Mouse (Mus musculus): Measurements from ENCODE around the gene Esr1. TPM values are rescaled to one million over a fixed set of nuclear protein-coding genes. Genes with fewer than 3 reads are reported as not detected.
A peak's percentile ranks its signal among the peaks of the same experiment; 100 is the strongest.

Esr1 gene
- polyA plus RNA-seq (2012; rRNA removed): 0.79 and 0.90 TPM in 2 replicates
- polyA plus RNA-seq (2014; fragmentation: Nextera tagmentation; extraction: Ambion mirVana): 0.83 and 1.1 TPM in 2 replicates

DNA sequence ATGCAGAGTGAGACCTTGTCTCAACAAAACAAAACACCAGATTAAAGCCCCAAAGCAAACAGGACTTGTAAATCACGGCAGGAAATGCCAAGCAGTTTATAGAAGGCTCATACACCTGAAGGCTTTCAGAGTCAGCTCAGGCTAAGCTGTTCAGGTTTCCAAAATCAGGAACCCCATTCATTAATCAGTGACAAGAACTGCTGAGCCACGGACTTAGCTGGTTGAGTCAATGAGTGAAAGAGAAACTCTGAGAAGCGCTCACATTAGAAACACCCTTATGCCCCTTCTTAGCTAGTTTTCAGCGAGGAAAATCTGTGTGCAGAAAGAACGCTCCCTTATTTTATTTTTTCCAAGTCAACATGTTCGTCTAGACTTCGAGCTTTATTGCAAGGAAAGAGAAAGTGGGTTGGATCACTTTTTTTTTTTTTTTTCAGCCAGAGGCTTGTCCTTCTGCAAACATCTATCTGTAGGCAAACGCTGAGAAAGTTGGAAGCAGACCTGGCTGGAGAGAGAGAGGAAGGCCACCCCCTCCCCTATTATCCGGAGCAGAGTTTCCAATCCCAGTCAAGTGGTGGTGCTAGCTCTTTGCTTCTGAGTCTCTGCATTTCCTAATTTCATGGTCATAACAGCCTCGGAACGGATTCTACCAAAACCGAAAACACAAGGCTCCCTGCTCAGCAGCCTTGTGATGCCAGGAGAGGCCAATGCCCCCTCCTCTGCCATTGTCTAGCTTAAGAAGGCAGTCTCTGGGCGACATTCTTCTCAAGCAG, at the start of gene Esr1:
TSS of gene Esr1 (plus strand) at position 208 of the 770 bp plus-strand sequence.
- no peak for ATAC-seq (ENCODE audit: low FRiP score, low read depth)
- Histone ChIP-seq H3K27me3 (ENCODE audit: control insufficient read depth, insufficient read depth, low read length) (no peaks in the 10 kb centered on the region), H3K4me2 (replicated peaks; ENCODE audit: low read depth, low read length, severe bottlenecking) (peak within 1 kb of the TSS; percentile 58), H3K36me3 (ENCODE audit: control insufficient read depth, insufficient read depth, low read length) (no peaks in the 10 kb centered on the region), H3K4me3 (replicated peaks; ENCODE audit: low read length) (peak within 1 kb of the TSS; percentile 30), H3K4me1 (ENCODE audit: control insufficient read depth, insufficient read depth, low read length) (peaks cover 16% of the 10 kb centered on the region), H3K9ac (ENCODE audit: low read depth, low read length, severe bottlenecking) (peak within 1 kb of the TSS; percentile 45), H3K27ac (replicated peaks; ENCODE audit: low read depth, low read length) (0 out of 2 replicates have a peak within 1 kb of the TSS, but pooled peaks have one; percentile 38), H3K9me3 (ENCODE audit: control insufficient read depth, low read length) (no peaks in the 10 kb centered on the region)
- WGBS: 18% methylated on average over 13 of the region's 13 CpGs
- no peak for TF ChIP-seq POLR2A (IDR thresholded peaks at IDR 0.05; ENCODE audit: borderline replicate concordance, extremely low read depth, insufficient read depth, insufficient read length)
- peak; percentile 15 for DNase-seq (ENCODE audit: low spot score)

- Histone ChIP-seq H3K27ac (replicated peaks; ENCODE audit: low read depth, low read length) (no peak overlapping the region), H3K4me2 (replicated peaks; ENCODE audit: low read depth, low read length, severe bottlenecking) (no peak overlapping the region), H3K4me1 (ENCODE audit: control insufficient read depth, insufficient read depth, low read length) (no peaks in the 10 kb centered on the region), H3K4me3 (replicated peaks; ENCODE audit: low read length) (no peak overlapping the region), H3K9me3 (ENCODE audit: control insufficient read depth, low read length) (no peaks in the 10 kb centered on the region), H3K27me3 (ENCODE audit: control insufficient read depth, insufficient read depth, low read length) (no peaks in the 10 kb centered on the region), H3K9ac (ENCODE audit: low read depth, low read length, severe bottlenecking) (no peak overlapping the region), H3K36me3 (ENCODE audit: control insufficient read depth, insufficient read depth, low read length) (no peaks in the 10 kb centered on the region)
- no peak for ATAC-seq (ENCODE audit: low FRiP score, low read depth)
- WGBS: 86% methylated on average over 1 of the region's 1 CpGs
- DNase-seq (ENCODE audit: low spot score): no peak
- TF ChIP-seq POLR2A (IDR thresholded peaks at IDR 0.05; ENCODE audit: borderline replicate concordance, extremely low read depth, insufficient read depth, insufficient read length): no peak
Observed at GRCm38 (mm10) chr10:4565148-4565547, 46.2 kb upstream of the Esr1 start.

- whole genome bisulfite sequencing: 92% methylated on average over 4 of the region's 4 CpGs
- no peak overlapping the region for H3K4me2 ChIP-seq (replicated peaks; ENCODE audit: low read depth, low read length, severe bottlenecking)
- no peak for TF ChIP-seq POLR2A (IDR thresholded peaks at IDR 0.05; ENCODE audit: borderline replicate concordance, extremely low read depth, insufficient read depth, insufficient read length)
- DNase-seq (ENCODE audit: low spot score): no peak
- no peak overlapping the region for H3K9ac ChIP-seq (ENCODE audit: low read depth, low read length, severe bottlenecking)
- no peaks in the 10 kb centered on the region for H3K9me3 ChIP-seq (ENCODE audit: control insufficient read depth, low read length)
- H3K27me3 ChIP-seq (ENCODE audit: control insufficient read depth, insufficient read depth, low read length): no peaks in the 10 kb centered on the region
- ATAC-seq (ENCODE audit: low FRiP score, low read depth): no peak
- H3K27ac ChIP-seq (replicated peaks; ENCODE audit: low read depth, low read length): no peak overlapping the region
- H3K4me3 ChIP-seq (replicated peaks; ENCODE audit: low read length): no peak overlapping the region
- H3K36me3 ChIP-seq (ENCODE audit: control insufficient read depth, insufficient read depth, low read length): no peaks in the 10 kb centered on the region
- H3K4me1 ChIP-seq (ENCODE audit: control insufficient read depth, insufficient read depth, low read length): no peaks in the 10 kb centered on the region
Observed at GRCm38 (mm10) chr10:4570778-4571177, 40.6 kb upstream of the Esr1 start.

- Histone ChIP-seq H3K27ac (replicated peaks; ENCODE audit: low read depth, low read length) (no peak overlapping the region), H3K4me1 (ENCODE audit: control insufficient read depth, insufficient read depth, low read length) (no peaks in the 10 kb centered on the region), H3K9ac (ENCODE audit: low read depth, low read length, severe bottlenecking) (no peak overlapping the region), H3K36me3 (ENCODE audit: control insufficient read depth, insufficient read depth, low read length) (no peaks in the 10 kb centered on the region), H3K4me2 (replicated peaks; ENCODE audit: low read depth, low read length, severe bottlenecking) (no peak overlapping the region), H3K27me3 (ENCODE audit: control insufficient read depth, insufficient read depth, low read length) (no peaks in the 10 kb centered on the region), H3K9me3 (ENCODE audit: control insufficient read depth, low read length) (no peaks in the 10 kb centered on the region), H3K4me3 (replicated peaks; ENCODE audit: low read length) (no peak overlapping the region)
- ATAC-seq (ENCODE audit: low FRiP score, low read depth) (no peak), DNase-seq (ENCODE audit: low spot score) (no peak)
- 65% methylated on average over 4 of the region's 4 CpGs for WGBS
- TF ChIP-seq POLR2A (IDR thresholded peaks at IDR 0.05; ENCODE audit: borderline replicate concordance, extremely low read depth, insufficient read depth, insufficient read length): no peak
Observed at GRCm38 (mm10) chr10:4571304-4571703, 40.1 kb upstream of the Esr1 start.

DNA sequence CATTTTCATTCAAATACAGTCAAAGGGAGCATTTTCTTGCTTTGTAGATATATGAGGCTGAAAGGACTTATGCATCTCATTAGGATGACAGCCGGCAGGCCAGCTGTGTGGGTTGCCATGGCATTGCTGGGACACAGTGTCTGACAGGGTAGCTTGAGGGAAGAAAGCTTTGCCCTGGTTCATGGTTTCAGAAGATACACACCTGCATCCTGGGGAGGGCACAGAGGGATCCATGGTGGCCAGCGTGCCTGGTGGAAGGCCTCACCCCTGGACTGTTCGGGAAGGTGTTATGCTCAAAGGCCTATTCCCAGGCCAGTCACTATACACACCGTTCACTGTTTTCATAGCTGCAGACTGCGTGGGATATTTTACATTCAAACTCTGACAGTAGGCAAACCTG, 29.5 kb upstream of the Esr1 start:
- DNase-seq (ENCODE audit: low spot score) (no peak), ATAC-seq (ENCODE audit: low FRiP score, low read depth) (no peak)
- WGBS: 79% methylated on average over 5 of the region's 5 CpGs
- Histone ChIP-seq H3K9me3 (ENCODE audit: control insufficient read depth, low read length) (no peaks in the 10 kb centered on the region), H3K4me2 (replicated peaks; ENCODE audit: low read depth, low read length, severe bottlenecking) (no peak overlapping the region), H3K4me3 (replicated peaks; ENCODE audit: low read length) (no peak overlapping the region), H3K27ac (replicated peaks; ENCODE audit: low read depth, low read length) (no peak overlapping the region), H3K4me1 (ENCODE audit: control insufficient read depth, insufficient read depth, low read length) (no peaks in the 10 kb centered on the region), H3K9ac (ENCODE audit: low read depth, low read length, severe bottlenecking) (no peak overlapping the region), H3K36me3 (ENCODE audit: control insufficient read depth, insufficient read depth, low read length) (no peaks in the 10 kb centered on the region), H3K27me3 (ENCODE audit: control insufficient read depth, insufficient read depth, low read length) (no peaks in the 10 kb centered on the region)
- no peak for TF ChIP-seq POLR2A (IDR thresholded peaks at IDR 0.05; ENCODE audit: borderline replicate concordance, extremely low read depth, insufficient read depth, insufficient read length)

Data from limb, embryonic 14.5 days (tissue).